Mouse (Mus musculus): ENCODE results near the gene P2ry12. TPM values are rescaled to one million over a fixed set of nuclear protein-coding genes. Genes with fewer than 3 reads are reported as not detected.

The P2ry12 gene
- polyA plus RNA-seq, 1 experiment = 1.6 TPM

GRCm38 (mm10) chr3:59194938-59195337 is 67.7 kb downstream of the P2ry12 start, which contains the start of gene Gpr87:
Gpr87 (minus strand) TSS chr3:59195104.
- TF ChIP-seq GATA1 (IDR thresholded peaks at IDR 0.05; ENCODE audit: borderline replicate concordance, low read length) (no peak), FLI1 (IDR thresholded peaks at IDR 0.05; ENCODE audit: low read length) (no peak)
- Histone ChIP-seq H3K9me3 (no peaks in the 10 kb centered on the region), H3K36me3 (replicated peaks; ENCODE audit: low read length) (peaks cover 78% of the 10 kb centered on the region), H3K27me3 (replicated peaks) (no peaks in the 10 kb centered on the region), H3K4me1 (peaks cover 44% of the 10 kb centered on the region), H3K4me3 (replicated peaks) (no peak within 1 kb of the TSS)

GRCm38 (mm10) chr3:59194099-59194498 is 68.6 kb downstream of the P2ry12 start:
- TF ChIP-seq GATA1 (IDR thresholded peaks at IDR 0.05; ENCODE audit: borderline replicate concordance, low read length) (no peak), FLI1 (IDR thresholded peaks at IDR 0.05; ENCODE audit: low read length) (no peak)
- peaks cover 74% of the 10 kb centered on the region for H3K36me3 ChIP-seq (replicated peaks; ENCODE audit: low read length)
- H3K9me3 ChIP-seq = no peaks in the 10 kb centered on the region
- no peak overlapping the region for H3K4me3 ChIP-seq (replicated peaks)
- H3K27me3 ChIP-seq (replicated peaks) = no peaks in the 10 kb centered on the region
- peaks cover 48% of the 10 kb centered on the region for H3K4me1 ChIP-seq

- Histone ChIP-seq H3K36me3 (replicated peaks; ENCODE audit: low read length) (peaks cover 83% of the 10 kb centered on the region), H3K4me3 (replicated peaks) (no peak overlapping the region), H3K9me3 (no peaks in the 10 kb centered on the region), H3K27me3 (replicated peaks) (no peaks in the 10 kb centered on the region), H3K4me1 (peaks cover 47% of the 10 kb centered on the region)
- TF ChIP-seq GATA1 (IDR thresholded peaks at IDR 0.05; ENCODE audit: borderline replicate concordance, low read length) (no peak), FLI1 (IDR thresholded peaks at IDR 0.05; ENCODE audit: low read length) (no peak)
These were observed 71.0 kb downstream of the P2ry12 start for GRCm38 (mm10) chr3:59191674-59192073.

- H3K9me3 ChIP-seq = no peaks in the 10 kb centered on the region
- TF ChIP-seq GATA1 (IDR thresholded peaks at IDR 0.05; ENCODE audit: borderline replicate concordance, low read length) (no peak), FLI1 (IDR thresholded peaks at IDR 0.05; ENCODE audit: low read length) (no peak)
- H3K4me3 ChIP-seq (replicated peaks) = no peak overlapping the region
- H3K4me1 ChIP-seq = peaks cover 49% of the 10 kb centered on the region
- no peaks in the 10 kb centered on the region for H3K27me3 ChIP-seq (replicated peaks)
- peaks cover 78% of the 10 kb centered on the region for H3K36me3 ChIP-seq (replicated peaks; ENCODE audit: low read length)
These were observed 75.3 kb downstream of the P2ry12 start for GRCm38 (mm10) chr3:59187336-59187735.

- Histone ChIP-seq H3K4me1 (peaks cover 40% of the 10 kb centered on the region), H3K27me3 (replicated peaks) (no peaks in the 10 kb centered on the region), H3K36me3 (replicated peaks; ENCODE audit: low read length) (peaks cover 79% of the 10 kb centered on the region), H3K4me3 (replicated peaks) (no peak overlapping the region), H3K9me3 (no peaks in the 10 kb centered on the region)
- no peak for TF ChIP-seq FLI1 (IDR thresholded peaks at IDR 0.05; ENCODE audit: low read length)
- no peak for TF ChIP-seq GATA1 (IDR thresholded peaks at IDR 0.05; ENCODE audit: borderline replicate concordance, low read length)
These were observed 77.0 kb downstream of the P2ry12 start for GRCm38 (mm10) chr3:59185662-59186061.

GRCm38 (mm10) chr3:59182129-59182528 is 80.5 kb downstream of the P2ry12 start:
- H3K4me1 ChIP-seq = peaks cover 34% of the 10 kb centered on the region
- TF ChIP-seq GATA1 (IDR thresholded peaks at IDR 0.05; ENCODE audit: borderline replicate concordance, low read length) (no peak), FLI1 (IDR thresholded peaks at IDR 0.05; ENCODE audit: low read length) (no peak)
- peaks cover 83% of the 10 kb centered on the region for H3K36me3 ChIP-seq (replicated peaks; ENCODE audit: low read length)
- no peaks in the 10 kb centered on the region for H3K27me3 ChIP-seq (replicated peaks)
- no peak overlapping the region for H3K4me3 ChIP-seq (replicated peaks)
- H3K9me3 ChIP-seq = no peaks in the 10 kb centered on the region

- TF ChIP-seq FLI1 (IDR thresholded peaks at IDR 0.05; ENCODE audit: low read length) (no peak), GATA1 (IDR thresholded peaks at IDR 0.05; ENCODE audit: borderline replicate concordance, low read length) (no peak)
- Histone ChIP-seq H3K27me3 (replicated peaks) (no peaks in the 10 kb centered on the region), H3K4me1 (peaks cover 39% of the 10 kb centered on the region), H3K9me3 (no peaks in the 10 kb centered on the region), H3K36me3 (replicated peaks; ENCODE audit: low read length) (peaks cover 77% of the 10 kb centered on the region), H3K4me3 (replicated peaks) (no peak overlapping the region)
These were observed 81.5 kb downstream of the P2ry12 start for GRCm38 (mm10) chr3:59181134-59181533.

- TF ChIP-seq FLI1 (IDR thresholded peaks at IDR 0.05; ENCODE audit: low read length) = no peak
- TF ChIP-seq GATA1 (IDR thresholded peaks at IDR 0.05; ENCODE audit: borderline replicate concordance, low read length) = no peak
- H3K9me3 ChIP-seq = no peaks in the 10 kb centered on the region
These were observed 85.8 kb downstream of the P2ry12 start for GRCm38 (mm10) chr3:59176871-59177270.

GRCm38 (mm10) chr3:59175234-59175633 is 87.4 kb downstream of the P2ry12 start:
- no peak overlapping the region for H3K4me3 ChIP-seq (replicated peaks)
- no peaks in the 10 kb centered on the region for H3K27me3 ChIP-seq (replicated peaks)
- TF ChIP-seq FLI1 (IDR thresholded peaks at IDR 0.05; ENCODE audit: low read length) (no peak), GATA1 (IDR thresholded peaks at IDR 0.05; ENCODE audit: borderline replicate concordance, low read length) (no peak)
- H3K4me1 ChIP-seq = peaks cover 84% of the 10 kb centered on the region
- H3K9me3 ChIP-seq = no peaks in the 10 kb centered on the region
- H3K36me3 ChIP-seq (replicated peaks; ENCODE audit: low read length) = peaks cover 46% of the 10 kb centered on the region

More at GRCm38 (mm10) chr3:59176871-59177270, 85.8 kb downstream of the P2ry12 start:
- Histone ChIP-seq H3K4me3 (replicated peaks) (peak overlapping the region; percentile 29), H3K36me3 (replicated peaks; ENCODE audit: low read length) (peaks cover 60% of the 10 kb centered on the region), H3K4me1 (peaks cover 72% of the 10 kb centered on the region), H3K27me3 (replicated peaks) (no peaks in the 10 kb centered on the region)

- TF ChIP-seq FLI1 (IDR thresholded peaks at IDR 0.05; ENCODE audit: low read length) = no peak
- no peak for TF ChIP-seq GATA1 (IDR thresholded peaks at IDR 0.05; ENCODE audit: borderline replicate concordance, low read length)
- peaks cover 39% of the 10 kb centered on the region for H3K36me3 ChIP-seq (replicated peaks; ENCODE audit: low read length)
- no peaks in the 10 kb centered on the region for H3K9me3 ChIP-seq
- peak overlapping the region; percentile 7 for H3K4me3 ChIP-seq (replicated peaks)
- H3K4me1 ChIP-seq = peaks cover 86% of the 10 kb centered on the region
- H3K27me3 ChIP-seq (replicated peaks) = no peaks in the 10 kb centered on the region
These were observed 88.1 kb downstream of the P2ry12 start for GRCm38 (mm10) chr3:59174426-59175154.

Data from megakaryocyte, embryonic 14.5 days (primary cell).